Comparison of ENCODE assay signal across 8 mouse cellular contexts in the genomic region with DNA sequence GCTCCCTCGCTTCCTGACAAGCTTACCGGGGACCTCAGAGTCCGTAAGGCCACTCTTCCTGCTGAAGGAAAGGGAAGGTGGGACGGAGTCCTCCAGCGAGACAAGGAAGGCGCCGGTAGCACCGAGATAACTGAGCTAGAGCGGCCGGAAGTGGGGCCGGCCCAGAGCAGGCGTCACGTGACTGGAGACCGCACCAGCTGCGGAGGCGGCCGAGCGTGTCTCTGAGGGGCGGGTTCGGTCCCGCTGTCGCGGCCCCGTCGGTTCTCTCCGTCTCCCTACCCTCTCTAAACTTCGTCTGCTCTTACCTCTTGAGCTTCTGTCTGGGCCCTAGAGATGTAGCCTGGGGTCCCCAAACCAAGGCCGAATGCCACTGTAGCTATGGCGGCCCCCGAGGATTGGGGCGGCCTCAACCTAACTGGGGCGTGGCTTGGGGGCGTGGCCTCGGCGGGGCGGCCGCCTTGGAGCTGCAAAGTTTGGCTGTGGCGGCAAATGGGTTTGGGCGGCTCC. TPM values are rescaled to one million over a fixed set of nuclear protein-coding genes. Genes with fewer than 3 reads are reported as not detected.
DNase-seq lines count a peak whose midpoint lies in the region; ATAC-seq and TF ChIP-seq lines count a peak whose summit lies in the region.

Brox (minus strand) TSS at position 393 of the 507 bp plus-strand sequence.

- peak within 1 kb of the TSS; percentile 57 for H3K4me2 ChIP-seq in forebrain, embryonic 12.5 days
- peak within 1 kb of the TSS; percentile 63 for H3K4me2 ChIP-seq in heart, postnatal 0 days (ENCODE audit: low read depth, low read length)
- peak within 1 kb of the TSS; percentile 60 for H3K4me2 ChIP-seq in liver, embryonic 16.5 days (ENCODE audit: low read depth, low read length)
- H3K4me2 ChIP-seq in neural tube, embryonic 13.5 days, result peak within 1 kb of the TSS; percentile 61

- DNase-seq in c-Kit-positive CD71-positive TER-119-positive erythroid progenitor cells, embryonic 14.5 days (ENCODE audit: low spot score), result peak; percentile 86
- DNase-seq in heart, postnatal 0 days (ENCODE audit: low spot score), result peak; percentile 90
- DNase-seq in kidney, postnatal 4 days, result peak; percentile 98 to 99

- H3K4me1 ChIP-seq in E14TG2a.4 (replicated peaks; ENCODE audit: low read depth, low read length), result peaks cover 12% of the 10 kb centered on the region; the same call in 1 of the 2 replicates
- H3K4me1 ChIP-seq in forebrain, embryonic 12.5 days, result 0 out of 2 replicates have a peak, but pooled peaks cover 4% of the 10 kb centered on the region
- H3K4me1 ChIP-seq in heart, postnatal 0 days (ENCODE audit: control insufficient read depth, insufficient read depth), result no peaks in the 10 kb centered on the region
- no peaks in the 10 kb centered on the region for H3K4me1 ChIP-seq in liver, embryonic 16.5 days (ENCODE audit: control insufficient read depth, low read depth, low read length)
- peaks cover 8% of the 10 kb centered on the region for H3K4me1 ChIP-seq in neural tube, embryonic 13.5 days (replicated peaks)
- no peaks in the 10 kb centered on the region for H3K4me1 ChIP-seq in testis, adult 2 months (ENCODE audit: control insufficient read depth, insufficient read depth, low read length)

- H3K27me3 ChIP-seq in E14TG2a.4 (ENCODE audit: insufficient read depth, low read length), result no peaks in the 10 kb centered on the region
- H3K27me3 ChIP-seq in forebrain, embryonic 12.5 days, result no peaks in the 10 kb centered on the region
- H3K27me3 ChIP-seq in heart, postnatal 0 days (ENCODE audit: control insufficient read depth, insufficient read depth, low read length), result no peaks in the 10 kb centered on the region
- no peaks in the 10 kb centered on the region for H3K27me3 ChIP-seq in liver, embryonic 16.5 days (ENCODE audit: control insufficient read depth, insufficient read depth, low read depth, low read length)
- H3K27me3 ChIP-seq in neural tube, embryonic 13.5 days, result no peaks in the 10 kb centered on the region
- H3K27me3 ChIP-seq in testis, adult 2 months (ENCODE audit: control insufficient read depth, insufficient read depth, low read length), result no peaks in the 10 kb centered on the region

- no peak for TF ChIP-seq EP300 in heart, postnatal 0 days (IDR thresholded peaks at IDR 0.05; ENCODE audit: low read depth)

- under 1% methylated on average over 37 of the region's 39 CpGs for WGBS in forebrain, embryonic 12.5 days
- under 1% methylated on average over 39 of the region's 39 CpGs for WGBS in heart, postnatal 0 days
- under 1% methylated on average over 39 of the region's 39 CpGs for WGBS in liver, embryonic 16.5 days (ENCODE audit: insufficient replicate concordance)
- under 1% methylated on average over 39 of the region's 39 CpGs for WGBS in neural tube, embryonic 13.5 days

- TF ChIP-seq CTCF in E14TG2a.4 (conservative IDR thresholded peaks at IDR 0.05; ENCODE audit: low read length), result no peak
- TF ChIP-seq CTCF in heart, postnatal 0 days (IDR thresholded peaks at IDR 0.05; ENCODE audit: low read depth), result no peak
- no peak for TF ChIP-seq CTCF in testis, adult 2 months (IDR thresholded peaks at IDR 0.05; ENCODE audit: control insufficient read depth, insufficient read depth, insufficient replicate concordance, low read depth, low read length)

- TF ChIP-seq POLR2A in testis, adult 2 months (IDR thresholded peaks at IDR 0.05; ENCODE audit: control insufficient read depth, low read depth, low read length), result peak; percentile 74

- peak within 1 kb of the TSS; percentile 84 for H3K4me3 ChIP-seq in E14TG2a.4 (replicated peaks; ENCODE audit: low read length)
- peak within 1 kb of the TSS; percentile 50 for H3K4me3 ChIP-seq in forebrain, embryonic 12.5 days (replicated peaks)
- H3K4me3 ChIP-seq in heart, postnatal 0 days (ENCODE audit: low read depth, low read length), result peak within 1 kb of the TSS; percentile 60
- H3K4me3 ChIP-seq in liver, embryonic 16.5 days (ENCODE audit: low read depth, low read length), result peak within 1 kb of the TSS; percentile 64
- peak within 1 kb of the TSS; percentile 51 for H3K4me3 ChIP-seq in neural tube, embryonic 13.5 days
- peak within 1 kb of the TSS; percentile 92 for H3K4me3 ChIP-seq in testis, adult 2 months (ENCODE audit: control insufficient read depth, low read depth, low read length)

- H3K36me3 ChIP-seq in E14TG2a.4 (ENCODE audit: insufficient read depth, low read length), result peaks cover 22% of the 10 kb centered on the region
- H3K36me3 ChIP-seq in forebrain, embryonic 12.5 days (replicated peaks), result peaks cover 12% of the 10 kb centered on the region
- H3K36me3 ChIP-seq in heart, postnatal 0 days (replicated peaks; ENCODE audit: control insufficient read depth, insufficient read depth, low read length), result peaks cover 22% of the 10 kb centered on the region
- peaks cover 5% of the 10 kb centered on the region for H3K36me3 ChIP-seq in liver, embryonic 16.5 days (ENCODE audit: control insufficient read depth, insufficient read depth)
- peaks cover 19% of the 10 kb centered on the region for H3K36me3 ChIP-seq in neural tube, embryonic 13.5 days
- peaks cover 2% of the 10 kb centered on the region for H3K36me3 ChIP-seq in testis, adult 2 months (ENCODE audit: control insufficient read depth, insufficient read depth, low read length)

- H3K27ac ChIP-seq in forebrain, embryonic 12.5 days, result peak within 1 kb of the TSS; percentile 73
- H3K27ac ChIP-seq in heart, postnatal 0 days (ENCODE audit: low read depth), result peak within 1 kb of the TSS; percentile 72
- peak within 1 kb of the TSS; percentile 59 for H3K27ac ChIP-seq in liver, embryonic 16.5 days (ENCODE audit: low read length)
- H3K27ac ChIP-seq in neural tube, embryonic 13.5 days (replicated peaks), result peak within 1 kb of the TSS; percentile 82
- peak within 1 kb of the TSS; percentile 84 for H3K27ac ChIP-seq in testis, adult 2 months (ENCODE audit: control insufficient read depth, insufficient read depth, low read depth, low read length)

- no peaks in the 10 kb centered on the region for H3K9me3 ChIP-seq in E14TG2a.4 (ENCODE audit: low read length)
- no peaks in the 10 kb centered on the region for H3K9me3 ChIP-seq in forebrain, embryonic 12.5 days
- H3K9me3 ChIP-seq in heart, postnatal 0 days (replicated peaks; ENCODE audit: control insufficient read depth, low read length), result no peaks in the 10 kb centered on the region
- H3K9me3 ChIP-seq in liver, embryonic 16.5 days (replicated peaks; ENCODE audit: control insufficient read depth, low read length), result no peaks in the 10 kb centered on the region
- H3K9me3 ChIP-seq in neural tube, embryonic 13.5 days, result no peaks in the 10 kb centered on the region

- ATAC-seq in forebrain, embryonic 12.5 days (ENCODE audit: low FRiP score), result peak; percentile 93
- peak; percentile 91 for ATAC-seq in heart, postnatal 0 days (ENCODE audit: insufficient read depth, low read depth)
- ATAC-seq in liver, embryonic 16.5 days (ENCODE audit: low read depth), result peak; percentile 88
- peak; percentile 94 for ATAC-seq in neural tube, embryonic 13.5 days (ENCODE audit: low read depth)

- peak within 1 kb of the TSS; percentile 54 for H3K9ac ChIP-seq in forebrain, embryonic 12.5 days
- peak within 1 kb of the TSS; percentile 57 for H3K9ac ChIP-seq in heart, postnatal 0 days (replicated peaks; ENCODE audit: low read depth, low read length)
- H3K9ac ChIP-seq in liver, embryonic 16.5 days (ENCODE audit: low read depth, low read length), result peak within 1 kb of the TSS; percentile 64
- peak within 1 kb of the TSS; percentile 72 for H3K9ac ChIP-seq in neural tube, embryonic 13.5 days

RNA-seq across cellular contexts. Expression of gene Brox, which starts in this region (rescaled TPM):
- polyA plus RNA-seq in forebrain, embryonic 12.5 days (2016; fragmentation: Nextera tagmentation; extraction: Ambion mirVana), result 66.3 and 72.7 TPM in 2 replicates
- total RNA-seq in heart, postnatal 0 days (2014; rRNA removed; ENCODE audit: low replicate concordance), result 41.9 and 43.9 TPM in 2 replicates
- polyA plus RNA-seq in heart, postnatal 0 days (2015; fragmentation: Nextera tagmentation; extraction: Ambion mirVana), result 37.4 and 38.3 TPM in 2 replicates
- polyA plus RNA-seq in liver, embryonic 16.5 days (2015; fragmentation: Nextera tagmentation; extraction: Ambion mirVana), result 20.8 and 21.0 TPM in 2 replicates
- 100 and 105 TPM in 2 replicates for polyA plus RNA-seq in neural tube, embryonic 13.5 days (2015; fragmentation: Nextera tagmentation; extraction: Ambion mirVana)
- polyA plus RNA-seq in testis, adult 2 months (2012; rRNA removed), result 7.6 and 8.5 TPM in 2 replicates

Comparison
In these comparisons a context has a peak if more than half of its experiments do, and no peak if none do; other contexts are left out.
1. Peak in every context shown above with its lines: DNase-seq, ATAC-seq, H3K4me3 ChIP-seq and H3K27ac ChIP-seq.